Mouse (Mus musculus): Measurements from ENCODE around the gene Bst1. TPM values are rescaled to one million over a fixed set of nuclear protein-coding genes. Genes with fewer than 3 reads are reported as not detected.
A peak's percentile ranks its signal among the peaks of the same experiment; 100 is the strongest.

The Bst1 gene
- 1 to 10 TPM; 1.9 to 4.2 TPM for total RNA-seq (2021)
- long read RNA-seq, experiment 1, result 0 reads
- long read RNA-seq, experiment 2, partial matches to known transcripts, result 0 of 3 reads
- long read RNA-seq, experiment 2, other reads (novel, unspliced or antisense), result 1 of 3 reads

GRCm38 (mm10) chr5:43818695-43819094, at the start of gene Bst1:
Gene Bst1, plus strand, starts transcription at chr5:43818885.
- peak in 1 of 2 experiments; percentile 35 for DNase-seq

- no peak for DNase-seq
Measured at GRCm38 (mm10) chr5:43770618-43771354, 47.9 kb upstream of the Bst1 start.

GRCm38 (mm10) chr5:43771555-43771954, 47.1 kb upstream of the Bst1 start:
- no peak for DNase-seq

- peak; percentile 17 to 20 for DNase-seq
Measured at GRCm38 (mm10) chr5:43776407-43776806, 42.3 kb upstream of the Bst1 start.

- no peak for DNase-seq
Measured at GRCm38 (mm10) chr5:43776993-43777392, 41.7 kb upstream of the Bst1 start.

- no peak for DNase-seq
Measured at GRCm38 (mm10) chr5:43778583-43778982, 40.1 kb upstream of the Bst1 start.

- peak; percentile 38 to 51 for DNase-seq
Measured at GRCm38 (mm10) chr5:43781423-43781976, 37.2 kb upstream of the Bst1 start.

GRCm38 (mm10) chr5:43781977-43782930, 36.4 kb upstream of the Bst1 start:
- peak; percentile 83 for DNase-seq

GRCm38 (mm10) chr5:43783996-43784395, 34.7 kb upstream of the Bst1 start:
- DNase-seq, result no peak

GRCm38 (mm10) chr5:43786607-43787006, 32.1 kb upstream of the Bst1 start:
- DNase-seq, result peak in 1 of 2 experiments; percentile 22

- no peak for DNase-seq
Measured at GRCm38 (mm10) chr5:43787976-43788752, 30.5 kb upstream of the Bst1 start.

- no peak for DNase-seq
Measured at GRCm38 (mm10) chr5:43792354-43792753, 26.3 kb upstream of the Bst1 start.

- DNase-seq, result peak in 1 of 2 experiments; percentile 31
Measured at GRCm38 (mm10) chr5:43799530-43799929, 19.2 kb upstream of the Bst1 start.

GRCm38 (mm10) chr5:43800700-43801099, 18.0 kb upstream of the Bst1 start:
- DNase-seq, result no peak

- DNase-seq, result no peak
Measured at GRCm38 (mm10) chr5:43801253-43801652, 17.4 kb upstream of the Bst1 start.

- no peak for DNase-seq
Measured at GRCm38 (mm10) chr5:43801798-43802197, 16.9 kb upstream of the Bst1 start.

- DNase-seq, result no peak
Measured at GRCm38 (mm10) chr5:43805401-43805800, 13.3 kb upstream of the Bst1 start.

GRCm38 (mm10) chr5:43806340-43806739, 12.3 kb upstream of the Bst1 start:
- DNase-seq, result no peak

GRCm38 (mm10) chr5:43806914-43807313, 11.8 kb upstream of the Bst1 start:
- DNase-seq, result no peak

- peak; percentile 82 to 85 for DNase-seq
Measured at GRCm38 (mm10) chr5:43807744-43808696, 10.7 kb upstream of the Bst1 start.
